Mouse (Mus musculus) retina, adult 2 months (tissue): ENCODE data around the gene Chst11.

Experiments used
- DNase-seq: peaks from one replicate; pipeline ENCODE4 v3.0.0-alpha.2; 2012; ENCODE audit warnings: low read depth, low spot score

Gene Chst11

GRCm38 (mm10) chr10:83178151-83178550 is 192.9 kb downstream of the Chst11 start:
- DNase-seq, result no peak

GRCm38 (mm10) chr10:83178661-83179060 is 193.4 kb downstream of the Chst11 start:
- DNase-seq, result no peak

GRCm38 (mm10) chr10:83181831-83182572 is 196.7 kb downstream of the Chst11 start:
- DNase-seq, result no peak

GRCm38 (mm10) chr10:83182573-83182960 is 197.3 kb downstream of the Chst11 start:
- DNase-seq, result peak; percentile 18

GRCm38 (mm10) chr10:83183634-83184479 is 198.6 kb downstream of the Chst11 start:
- DNase-seq, result no peak

- DNase-seq, result no peak
Observed at GRCm38 (mm10) chr10:83184480-83185069, 199.3 kb downstream of the Chst11 start.

- DNase-seq, result no peak
Observed at GRCm38 (mm10) chr10:83185121-83185520, 199.8 kb downstream of the Chst11 start.

- no peak for DNase-seq
Observed at GRCm38 (mm10) chr10:83186167-83186566, 200.9 kb downstream of the Chst11 start.

GRCm38 (mm10) chr10:83186984-83187383 is 201.7 kb downstream of the Chst11 start:
- DNase-seq, result no peak

- DNase-seq, result no peak
Observed at GRCm38 (mm10) chr10:83189071-83189470, 203.8 kb downstream of the Chst11 start.

GRCm38 (mm10) chr10:83191476-83191875 is 206.2 kb downstream of the Chst11 start:
- no peak for DNase-seq

- no peak for DNase-seq
Observed at GRCm38 (mm10) chr10:83191982-83192381, 206.7 kb downstream of the Chst11 start.

- DNase-seq, result peak; percentile 15
Observed at GRCm38 (mm10) chr10:83197690-83198336, 212.5 kb downstream of the Chst11 start.

- no peak for DNase-seq
Observed at GRCm38 (mm10) chr10:83198692-83199091, 213.4 kb downstream of the Chst11 start.

- DNase-seq, result no peak
Observed at GRCm38 (mm10) chr10:83199290-83199689, 214.0 kb downstream of the Chst11 start.

- no peak for DNase-seq
Observed at GRCm38 (mm10) chr10:83201525-83201924, 216.2 kb downstream of the Chst11 start.

- no peak for DNase-seq
Observed at GRCm38 (mm10) chr10:83202906-83203702, 217.8 kb downstream of the Chst11 start.

GRCm38 (mm10) chr10:83208436-83208835 is 223.1 kb downstream of the Chst11 start:
- DNase-seq, result no peak

GRCm38 (mm10) chr10:83209388-83209787 is 224.1 kb downstream of the Chst11 start:
- no peak for DNase-seq

GRCm38 (mm10) chr10:83210122-83210521 is 224.8 kb downstream of the Chst11 start:
- DNase-seq, result no peak

GRCm38 (mm10) chr10:83210968-83211583 is 225.8 kb downstream of the Chst11 start:
- DNase-seq, result no peak
